Mouse (Mus musculus): ENCODE measurements around the gene Ppat.

- no peak for TF ChIP-seq POLR2A (IDR thresholded peaks at IDR 0.05; ENCODE audit: low read depth, low read length)
- TF ChIP-seq CTCF (conservative IDR thresholded peaks at IDR 0.05; ENCODE audit: insufficient read depth, insufficient read length, low read depth, low read length), result no peak
Observed at GRCm38 (mm10) chr5:76962545-76962944, 11.2 kb upstream of the Ppat start.
